Mouse (Mus musculus) lung, embryonic 16.5 days (tissue): Measurements from ENCODE around the gene Ssr2. TPM values are rescaled to one million over a fixed set of nuclear protein-coding genes. Genes with fewer than 3 reads are reported as not detected.

Experiments used
- ATAC-seq: fragments of 200-750 bp; cut with Nextera tagmentation; 2 replicates; pipeline ENCODE4 v1.8.0; 2017; ENCODE audit warnings: low read depth, mild to moderate bottlenecking, moderate library complexity
- H3K27ac ChIP-seq: fragments of 300-500 bp; sonication (generic); 2 replicates; pipeline ENCODE4 v1.5.1; 2014; ENCODE audit warnings: mild to moderate bottlenecking, control low read depth, low read length
- H3K27me3 ChIP-seq: fragments of 300-500 bp; sonication (generic); 2 replicates; pipeline ENCODE4 v1.6.1; 2014; ENCODE audit warnings: low read depth, low read length, mixed read lengths; ENCODE audit not compliant: control insufficient read depth, insufficient read depth
- H3K36me3 ChIP-seq: fragments of 300-500 bp; sonication (generic); 2 replicates; pipeline ENCODE4 v1.6.1; 2014; ENCODE audit warnings: low read length; ENCODE audit not compliant: control insufficient read depth, insufficient read depth
- H3K4me1 ChIP-seq: fragments of 300-500 bp; sonication (generic); replicated peaks from 2 replicates; pipeline ENCODE4 v1.6.1; 2014; ENCODE audit warnings: low read length, mixed read lengths; ENCODE audit not compliant: control insufficient read depth, insufficient read depth
- H3K4me2 ChIP-seq: fragments of 300-500 bp; sonication (generic); 2 replicates; pipeline ENCODE4 v1.6.1; 2014; ENCODE audit warnings: low read depth, low read length, control low read depth
- H3K4me3 ChIP-seq: fragments of 300-500 bp; sonication (generic); 2 replicates; pipeline ENCODE4 v1.5.1; 2014; ENCODE audit warnings: mild to moderate bottlenecking, low read length, control low read depth
- H3K9ac ChIP-seq: fragments of 300-500 bp; sonication (generic); 2 replicates; pipeline ENCODE4 v1.6.1; 2014; ENCODE audit warnings: low read length, control low read depth
- H3K9me3 ChIP-seq: fragments of 300-500 bp; sonication (generic); 2 replicates; pipeline ENCODE4 v1.6.1; 2016; ENCODE audit warnings: low read length; ENCODE audit not compliant: control insufficient read depth
- WGBS: fragments of 180-500 bp; shearing (Covaris S2); extraction: QIAGEN DNeasy Blood & Tissue Kit; methylation state at CpG from one replicate; pipeline ENCODE4 v1.1.7; 2014; 5-methylcytosine and 5-hydroxymethylcytosine counted together
- polyA plus RNA-seq: library from polyadenylated mRNA; unstranded; fragments of >200 nt; fragmentation: Nextera tagmentation; extraction: Ambion mirVana; gene quantifications from 2 replicates; pipeline ENCODE4 v1.2.1, GENCODE M21; 2015

The Ssr2 gene
- polyA plus RNA-seq, 1 experiment from 2014 or later: 367 TPM

DNA sequence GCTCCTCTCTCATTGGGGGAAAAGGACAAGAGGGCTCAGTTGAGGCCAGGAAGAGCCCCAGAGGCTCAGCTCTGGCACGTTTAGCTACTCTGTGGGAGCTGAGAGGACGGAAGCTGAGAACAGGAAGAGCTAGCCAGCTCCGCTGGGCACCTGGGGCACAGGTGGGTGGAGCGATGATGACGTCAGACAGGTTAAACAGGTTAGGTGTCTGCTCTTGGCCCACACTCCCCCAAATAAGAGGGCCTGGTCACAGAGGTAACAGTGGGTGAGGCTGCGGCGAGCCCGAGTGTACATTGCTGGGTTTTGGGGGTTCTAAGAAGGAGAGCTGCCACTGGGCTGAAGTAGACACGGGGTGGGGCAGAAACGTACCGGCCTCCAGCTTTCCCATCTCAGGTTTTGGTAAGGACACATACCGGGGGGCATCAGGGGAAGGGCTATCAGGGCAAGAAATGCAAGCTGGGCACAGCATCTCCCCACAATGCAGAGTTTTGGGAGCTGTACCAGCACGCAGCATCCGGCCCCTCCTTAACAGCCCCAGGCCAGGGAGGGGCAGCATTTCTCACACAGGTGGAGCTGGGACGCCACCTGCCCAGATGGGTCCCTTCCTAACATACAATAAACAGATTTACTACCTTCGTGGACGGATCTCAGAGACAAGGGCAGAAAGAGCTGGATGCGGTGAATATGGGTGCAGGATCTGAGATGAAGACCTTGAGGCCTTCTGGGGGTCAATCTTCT lies 27.3 kb upstream of the Ssr2 start, which contains the start of gene Rab25:
Gene Rab25, minus strand, starts transcription at position 121 of the 738 bp plus-strand sequence.
- Histone ChIP-seq H3K9ac (peak within 1 kb of the TSS; percentile 51; the same call in 1 of the 2 replicates), H3K4me1 (peaks cover 9% of the 10 kb centered on the region), H3K9me3 (no peaks in the 10 kb centered on the region), H3K4me2 (peak within 1 kb of the TSS; percentile 49), H3K4me3 (peak within 1 kb of the TSS; percentile 26), H3K36me3 (no peaks in the 10 kb centered on the region), H3K27ac (peak within 1 kb of the TSS; percentile 81), H3K27me3 (no peaks in the 10 kb centered on the region)
- ATAC-seq: peak; percentile 21
- 38% methylated on average over 18 of the region's 18 CpGs for WGBS

DNA sequence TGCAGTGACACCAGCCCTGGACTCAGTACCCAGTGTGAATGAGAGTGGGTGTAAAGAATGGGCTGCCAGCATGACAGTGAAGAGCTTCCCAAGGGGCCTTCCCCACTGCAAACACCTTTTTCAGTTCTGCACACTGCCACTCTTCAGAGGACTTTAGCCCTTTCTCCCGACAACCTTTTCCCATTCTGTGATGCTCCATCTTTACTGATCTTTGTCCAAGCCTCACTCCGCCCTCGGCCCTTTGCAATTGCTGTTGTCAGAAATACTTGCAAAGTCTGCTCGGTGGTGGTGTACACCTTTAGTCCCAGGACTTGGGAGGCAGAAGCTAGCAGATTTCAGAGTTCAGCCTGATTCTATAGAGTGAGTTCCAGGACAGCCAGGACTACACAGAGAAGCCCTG lies 24.1 kb upstream of the Ssr2 start:
- Histone ChIP-seq H3K27me3 (no peaks in the 10 kb centered on the region), H3K9me3 (no peaks in the 10 kb centered on the region), H3K9ac (peak overlapping the region; percentile 82), H3K4me2 (peak overlapping the region; percentile 76), H3K4me3 (peak overlapping the region; percentile 76), H3K4me1 (peaks cover 23% of the 10 kb centered on the region), H3K36me3 (peaks cover 10% of the 10 kb centered on the region), H3K27ac (no peak overlapping the region)
- ATAC-seq: no peak
- 80% methylated on average over 4 of the region's 4 CpGs for WGBS

DNA sequence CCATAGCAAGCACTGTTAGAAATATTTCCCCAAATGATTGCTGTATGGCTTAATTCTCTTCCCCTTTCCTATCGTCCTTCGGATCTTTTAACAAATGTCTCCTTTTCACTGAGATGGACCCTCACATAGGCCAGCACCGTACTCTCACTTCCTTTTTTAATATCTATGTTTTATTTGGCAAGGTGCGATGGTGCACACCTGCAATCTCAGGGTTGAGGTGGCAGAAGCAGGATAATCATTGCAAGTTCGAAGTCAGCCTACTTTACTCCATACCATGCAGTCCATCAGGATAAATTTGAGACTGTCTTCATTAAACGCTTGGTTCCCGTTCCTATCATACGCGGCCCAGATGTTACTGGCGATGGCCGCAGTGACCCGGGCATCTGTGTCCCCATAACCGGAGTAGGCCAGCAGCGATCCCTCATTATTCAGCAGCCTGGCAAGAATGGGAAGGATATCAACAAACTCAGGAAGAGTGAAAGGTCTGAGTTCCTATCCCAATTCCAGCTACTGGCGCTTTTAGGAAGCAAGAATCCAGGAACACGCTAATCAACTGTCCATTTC lies 23.5 kb upstream of the Ssr2 start:
- H3K9ac ChIP-seq: peak overlapping the region; percentile 82
- 16% methylated on average over 16 of the region's 16 CpGs for WGBS
- H3K27ac ChIP-seq: peak overlapping the region; percentile 94
- H3K9me3 ChIP-seq: no peaks in the 10 kb centered on the region
- H3K36me3 ChIP-seq: peaks cover 13% of the 10 kb centered on the region
- no peak for ATAC-seq
- H3K4me1 ChIP-seq: peaks cover 23% of the 10 kb centered on the region
- H3K4me2 ChIP-seq: peak overlapping the region; percentile 76
- H3K4me3 ChIP-seq: peak overlapping the region; percentile 76
- H3K27me3 ChIP-seq: no peaks in the 10 kb centered on the region

DNA sequence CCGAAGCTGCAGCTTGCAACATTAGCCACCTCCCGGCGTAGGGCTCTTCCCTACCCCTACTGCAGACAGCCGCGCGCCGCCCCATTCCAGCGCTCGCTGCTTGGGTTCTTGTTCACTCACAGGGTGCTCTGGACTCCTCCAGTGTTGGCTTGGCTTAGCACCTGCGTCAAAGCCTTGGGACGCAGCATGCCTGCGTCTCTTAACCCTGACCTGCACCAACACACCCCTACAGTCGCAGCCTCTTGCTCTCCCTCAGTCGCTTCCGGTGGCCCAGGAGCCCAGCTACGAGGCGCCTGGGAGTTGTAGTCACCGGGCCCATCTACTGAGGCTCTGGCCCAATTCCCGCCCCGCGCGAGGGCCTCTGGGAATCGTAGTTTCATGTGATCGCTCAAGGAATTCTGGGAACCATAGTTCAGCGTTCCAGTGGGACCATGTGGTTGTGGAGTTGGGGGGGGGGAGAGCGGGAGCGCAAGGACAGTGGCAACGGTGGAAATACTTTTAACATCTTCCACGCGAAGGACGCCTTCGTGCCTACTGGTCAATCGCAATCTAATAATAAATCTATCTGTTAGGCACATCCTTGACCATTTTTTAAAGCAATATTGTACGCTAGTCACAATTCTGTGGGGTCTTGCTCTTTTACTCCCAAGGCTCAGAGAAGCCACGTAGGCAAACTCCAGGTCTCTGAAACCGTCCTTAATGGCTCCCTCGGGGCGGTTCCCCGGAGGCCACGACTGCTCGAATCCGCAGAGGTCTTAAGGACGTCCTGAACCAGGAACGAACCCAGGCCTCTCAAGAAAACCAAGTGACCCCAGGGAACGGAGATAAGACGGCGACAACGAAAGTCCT lies 22.8 kb upstream of the Ssr2 start, which contains the start of gene Lamtor2:
Gene Lamtor2, minus strand, starts transcription at position 399 of the 849 bp plus-strand sequence.
- Histone ChIP-seq H3K9ac (peak within 1 kb of the TSS; percentile 95), H3K4me1 (peaks cover 23% of the 10 kb centered on the region), H3K27ac (peak within 1 kb of the TSS; percentile 99), H3K27me3 (no peaks in the 10 kb centered on the region), H3K9me3 (no peaks in the 10 kb centered on the region), H3K4me2 (peak within 1 kb of the TSS; percentile 76), H3K4me3 (peak within 1 kb of the TSS; percentile 76), H3K36me3 (peaks cover 13% of the 10 kb centered on the region)
- ATAC-seq: peak; percentile 91
- under 1% methylated on average over 48 of the region's 48 CpGs for WGBS

DNA sequence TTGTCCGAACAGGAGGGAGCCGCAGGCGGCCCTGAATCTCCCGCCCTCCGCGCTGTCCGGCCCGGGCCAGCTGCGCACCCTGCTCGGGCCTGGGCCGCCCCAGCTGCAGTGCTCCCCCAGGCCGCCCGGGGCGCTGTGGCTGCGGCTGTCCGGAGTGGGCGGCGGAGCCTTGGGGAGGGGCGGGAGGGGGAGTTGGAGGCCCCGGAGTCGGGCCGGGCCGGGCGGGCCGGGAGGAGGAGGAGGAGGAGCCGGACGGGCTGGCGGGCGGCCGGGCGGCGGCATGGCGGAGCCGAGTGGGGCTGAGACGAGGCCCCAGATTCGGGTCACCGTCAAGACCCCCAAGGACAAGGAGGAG lies 22.2 kb upstream of the Ssr2 start, which contains the start of gene Ubqln4:
Gene Ubqln4, plus strand, starts transcription at position 234 of the 355 bp plus-strand sequence.
- no peaks in the 10 kb centered on the region for H3K9me3 ChIP-seq
- WGBS: under 1% methylated on average over 18 of the region's 37 CpGs
- no peaks in the 10 kb centered on the region for H3K27me3 ChIP-seq

DNA sequence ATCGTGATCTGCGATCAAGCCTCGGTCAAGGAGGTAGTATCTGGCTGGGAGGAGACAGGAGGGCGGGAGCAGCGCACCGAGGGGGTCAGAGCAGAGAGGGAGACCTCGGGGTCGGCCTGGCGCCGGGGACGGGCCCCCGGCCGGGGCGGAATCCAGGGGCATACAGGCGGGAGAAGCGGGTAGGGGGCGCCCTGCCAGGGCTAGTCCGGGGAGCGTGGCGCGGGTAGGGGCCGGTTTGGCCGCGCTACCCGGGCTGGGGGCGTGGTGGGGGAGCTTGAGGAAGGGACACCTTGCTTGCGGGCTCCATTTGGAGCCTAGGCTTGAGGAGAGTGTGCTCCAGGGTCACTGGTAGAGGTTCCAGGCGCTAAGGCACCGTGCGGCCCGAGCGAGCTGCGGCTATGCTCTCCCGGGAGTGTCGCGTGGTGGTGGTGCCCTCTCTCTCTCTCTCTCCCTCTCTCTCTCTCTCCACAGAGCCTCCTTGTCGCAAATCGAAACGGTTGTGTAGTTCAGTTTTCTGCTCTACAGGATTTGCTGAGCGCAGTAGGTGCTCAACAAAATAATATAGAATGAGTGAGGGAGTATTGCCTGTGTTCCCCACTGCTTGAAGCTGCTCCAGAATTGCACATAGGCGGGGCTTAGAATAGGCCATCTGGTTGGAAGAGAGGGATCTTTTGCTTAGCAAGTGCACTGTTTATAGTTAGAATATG lies 21.6 kb upstream of the Ssr2 start:
- no peaks in the 10 kb centered on the region for H3K27me3 ChIP-seq
- H3K4me2 ChIP-seq: peak overlapping the region; percentile 76
- H3K4me1 ChIP-seq: peaks cover 23% of the 10 kb centered on the region
- peaks cover 22% of the 10 kb centered on the region for H3K36me3 ChIP-seq
- H3K9ac ChIP-seq: peak overlapping the region; percentile 95
- peak; percentile 32 for ATAC-seq
- peak overlapping the region; percentile 93 for H3K27ac ChIP-seq
- peak overlapping the region; percentile 76 for H3K4me3 ChIP-seq
- under 1% methylated on average over 41 of the region's 41 CpGs for WGBS
- no peaks in the 10 kb centered on the region for H3K9me3 ChIP-seq

More for the DNA sequence above, 22.2 kb upstream of the Ssr2 start, which contains the start of gene Ubqln4:
- peak within 1 kb of the TSS; percentile 76 for H3K4me3 ChIP-seq
- peak within 1 kb of the TSS; percentile 76 for H3K4me2 ChIP-seq
- peak within 1 kb of the TSS; percentile 95 for H3K9ac ChIP-seq
- peak within 1 kb of the TSS; percentile 99 for H3K27ac ChIP-seq
- peak; percentile 90 for ATAC-seq
- peaks cover 23% of the 10 kb centered on the region for H3K4me1 ChIP-seq
- peaks cover 19% of the 10 kb centered on the region for H3K36me3 ChIP-seq

DNA sequence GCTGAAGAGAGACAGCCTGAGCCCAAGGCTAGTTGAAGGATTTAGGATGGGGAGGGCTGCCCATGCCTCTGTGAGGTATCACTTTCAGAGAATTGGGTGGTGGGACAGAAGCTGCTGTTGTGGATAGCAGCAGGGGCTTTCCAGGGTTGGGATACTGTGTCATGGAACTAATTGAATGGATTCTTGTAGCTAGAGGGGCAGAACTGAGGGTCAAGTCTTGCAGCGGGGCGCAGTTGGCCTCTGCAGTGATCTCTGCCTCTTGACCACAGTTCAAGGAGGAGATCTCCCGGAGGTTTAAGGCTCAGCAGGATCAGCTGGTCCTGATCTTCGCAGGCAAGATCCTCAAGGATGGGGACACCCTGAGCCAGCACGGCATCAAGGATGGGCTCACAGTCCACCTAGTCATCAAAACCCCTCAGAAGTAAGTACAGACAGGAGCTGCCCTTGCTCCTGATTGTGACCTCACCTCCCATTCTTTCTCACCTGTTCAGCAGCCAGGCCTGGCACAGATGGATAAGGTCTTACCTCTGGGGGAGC lies 20.5 kb upstream of the Ssr2 start:
- 76% methylated on average over 5 of the region's 5 CpGs for WGBS
- Histone ChIP-seq H3K4me2 (no peak overlapping the region; the same call in 1 of the 2 replicates), H3K9ac (no peak overlapping the region), H3K4me1 (peaks cover 23% of the 10 kb centered on the region), H3K27ac (no peak overlapping the region), H3K9me3 (no peaks in the 10 kb centered on the region), H3K4me3 (no peak overlapping the region), H3K36me3 (peaks cover 32% of the 10 kb centered on the region), H3K27me3 (no peaks in the 10 kb centered on the region)
- no peak for ATAC-seq

DNA sequence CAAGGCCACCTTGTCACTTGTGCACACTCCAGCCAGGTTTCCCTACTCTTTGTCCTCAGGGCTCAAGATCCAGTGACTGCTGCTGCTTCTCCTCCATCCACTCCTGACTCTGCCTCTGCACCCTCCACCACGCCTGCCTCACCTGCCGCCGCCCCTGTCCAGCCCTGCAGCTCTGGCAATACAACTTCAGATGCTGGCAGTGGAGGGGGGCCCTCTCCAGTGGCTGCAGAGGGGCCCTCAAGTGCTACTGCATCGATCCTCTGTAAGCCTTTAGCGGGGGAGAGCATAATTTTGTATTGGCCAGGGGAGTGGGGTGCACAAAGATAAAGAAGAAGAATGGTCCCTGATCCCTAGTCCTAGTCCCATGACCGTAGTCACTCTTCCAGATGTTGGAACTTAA lies 19.9 kb upstream of the Ssr2 start:
- Histone ChIP-seq H3K9ac (no peak overlapping the region), H3K9me3 (no peaks in the 10 kb centered on the region), H3K36me3 (peaks cover 38% of the 10 kb centered on the region), H3K27me3 (no peaks in the 10 kb centered on the region), H3K4me3 (no peak overlapping the region), H3K27ac (no peak overlapping the region), H3K4me2 (no peak overlapping the region), H3K4me1 (peaks cover 23% of the 10 kb centered on the region)
- WGBS: 91% methylated on average over 6 of the region's 6 CpGs
- no peak for ATAC-seq
